Comparison of ENCODE assay signal across 30 mouse cellular contexts in genomic region chr15:31911978-31912377, GRCm38 (mm10).
"Had no signal": no experiment of that assay in that cellular context is flagged by ENCODE, and none has a peak within 500 bp of the region (broad histone marks: within the 10 kb centered on the region; RNA-seq: fewer than 3 reads in every experiment).

No protein-coding gene starts in this region.

- H3K27me3 ChIP-seq: limb, embryonic 12.5 days; limb, embryonic 13.5 days; limb, embryonic 15.5 days; liver, embryonic 12.5 days; liver, embryonic 13.5 days; liver, embryonic 15.5 days; megakaryocyte, embryonic 14.5 days; midbrain, embryonic 12.5 days; midbrain, embryonic 13.5 days; midbrain, embryonic 15.5 days; neural tube, embryonic 12.5 days; neural tube, embryonic 13.5 days had no signal

- H3K9me3 ChIP-seq: limb, embryonic 10.5 days; limb, embryonic 12.5 days; limb, embryonic 13.5 days; limb, embryonic 15.5 days; liver, embryonic 12.5 days; liver, embryonic 13.5 days; liver, embryonic 15.5 days; megakaryocyte, embryonic 14.5 days; midbrain, embryonic 10.5 days; midbrain, embryonic 12.5 days; midbrain, embryonic 13.5 days; midbrain, embryonic 15.5 days; neural tube, embryonic 12.5 days; neural tube, embryonic 13.5 days had no signal

- H3K9ac ChIP-seq: limb, embryonic 12.5 days; limb, embryonic 13.5 days; limb, embryonic 15.5 days; liver, embryonic 12.5 days; liver, embryonic 13.5 days; liver, embryonic 14.5 days; liver, embryonic 15.5 days; liver, postnatal 0 days; midbrain, embryonic 12.5 days; midbrain, embryonic 13.5 days; midbrain, embryonic 15.5 days; neural tube, embryonic 12.5 days; neural tube, embryonic 13.5 days had no signal

- H3K4me3 ChIP-seq: left cerebral cortex, adult 2 months; limb, embryonic 10.5 days; limb, embryonic 12.5 days; limb, embryonic 13.5 days; limb, embryonic 15.5 days; liver, embryonic 12.5 days; liver, embryonic 13.5 days; liver, embryonic 15.5 days; megakaryocyte, embryonic 14.5 days; midbrain, embryonic 10.5 days; midbrain, embryonic 12.5 days; midbrain, embryonic 13.5 days; midbrain, embryonic 15.5 days; myocyte; neural tube, embryonic 12.5 days; neural tube, embryonic 13.5 days had no signal

- H3K4me1 ChIP-seq: limb, embryonic 10.5 days; limb, embryonic 12.5 days; limb, embryonic 13.5 days; limb, embryonic 15.5 days; liver, embryonic 12.5 days; liver, embryonic 13.5 days; liver, embryonic 15.5 days; megakaryocyte, embryonic 14.5 days; midbrain, embryonic 10.5 days; midbrain, embryonic 12.5 days; midbrain, embryonic 13.5 days; midbrain, embryonic 15.5 days; neural tube, embryonic 12.5 days; neural tube, embryonic 13.5 days had no signal

- H3K27ac ChIP-seq: left cerebral cortex, adult 2 months; limb, embryonic 10.5 days; limb, embryonic 12.5 days; limb, embryonic 13.5 days; limb, embryonic 15.5 days; liver, embryonic 12.5 days; liver, embryonic 13.5 days; liver, embryonic 14.5 days; liver, embryonic 15.5 days; macrophage; midbrain, embryonic 10.5 days; midbrain, embryonic 12.5 days; midbrain, embryonic 13.5 days; midbrain, embryonic 15.5 days; neural tube, embryonic 12.5 days; neural tube, embryonic 13.5 days had no signal

- DNase-seq: layer of hippocampus, postnatal 36 days; left cerebral cortex, postnatal 4 days; liver; liver, embryonic 13.5 days; liver, postnatal 0 days; lung, adult 18-20 months; lung, postnatal 10 days; lung, postnatal 36 days; lung, postnatal 4 days; midbrain, embryonic 14.5 days had no signal

- H3K36me3 ChIP-seq: limb, embryonic 10.5 days; limb, embryonic 12.5 days; limb, embryonic 13.5 days; limb, embryonic 15.5 days; liver, embryonic 12.5 days; liver, embryonic 13.5 days; liver, embryonic 15.5 days; midbrain, embryonic 10.5 days; midbrain, embryonic 12.5 days; midbrain, embryonic 13.5 days; midbrain, embryonic 15.5 days; neural tube, embryonic 12.5 days; neural tube, embryonic 13.5 days had no signal

- H3K4me2 ChIP-seq: limb, embryonic 12.5 days; limb, embryonic 13.5 days; limb, embryonic 15.5 days; liver, embryonic 11.5 days; liver, embryonic 12.5 days; liver, embryonic 13.5 days; liver, embryonic 15.5 days; midbrain, embryonic 11.5 days; midbrain, embryonic 12.5 days; midbrain, embryonic 13.5 days; midbrain, embryonic 15.5 days; neural tube, embryonic 12.5 days; neural tube, embryonic 13.5 days had no signal

- ATAC-seq: liver, embryonic 12.5 days; liver, postnatal 0 days; midbrain, embryonic 13.5 days; midbrain, embryonic 15.5 days; midbrain, embryonic 16.5 days had no signal
